In genomic region chr13:58311351-58311750, GRCm38 (mm10) we compare ENCODE assay signal across 15 mouse cellular contexts. TPM values are rescaled to one million over a fixed set of nuclear protein-coding genes. Genes with fewer than 3 reads are reported as not detected.
A peak's percentile ranks its signal among the peaks of the same experiment; 100 is the strongest.
DNase-seq lines count a peak whose midpoint lies in the region; TF ChIP-seq lines count a peak whose summit lies in the region.
"Had no signal": no experiment of that assay in that cellular context is flagged by ENCODE, and none has a peak within 500 bp of the region (broad histone marks: within the 10 kb centered on the region; RNA-seq: fewer than 3 reads in every experiment).

No protein-coding gene starts in this region.

- TF ChIP-seq CTCF in cerebellum, adult 2 months (IDR thresholded peaks at IDR 0.05; ENCODE audit: borderline replicate concordance, insufficient read depth, low read depth, low read length): 0 out of 2 replicates have a peak, but pooled peaks have one; percentile 18
- TF ChIP-seq CTCF in lung, adult 2 months (IDR thresholded peaks at IDR 0.05; ENCODE audit: insufficient read depth, low read length): 0 out of 2 replicates have a peak, but pooled peaks have one; percentile 19

- H3K27ac ChIP-seq in cerebellum, adult 2 months (ENCODE audit: insufficient read depth, low read length): no peak overlapping the region
- H3K27ac ChIP-seq: layer of hippocampus, adult 2 months; liver, embryonic 13.5 days had no signal

- no peak for DNase-seq in cerebellum, adult 2 months
- DNase-seq in cerebellum, adult 11 months: no peak
- no peak for DNase-seq in lung, adult 2 months
- no peak for DNase-seq in lung, postnatal 25 days (ENCODE audit: low spot score)
- peak; percentile 63 to 70 for DNase-seq in adrenal gland, postnatal 36 days
- peak; percentile 8 for DNase-seq in lung, postnatal 10 days
- DNase-seq in frontal cortex, adult 2 months (ENCODE audit: extremely low spot score in 1 of 2, low spot score in 1 of 2): no peak
- DNase-seq in heart, adult 18-20 months: no peak
- DNase-seq: cerebellum, adult 9-11 months; heart, postnatal 10 days; liver, embryonic 13.5 days; spleen, adult 18-20 months had no signal

- H3K4me3 ChIP-seq in cerebellum, adult 2 months (replicated peaks; ENCODE audit: insufficient read depth, low read depth, low read length): no peak overlapping the region
- no peak overlapping the region for H3K4me3 ChIP-seq in lung, adult 2 months (replicated peaks; ENCODE audit: extremely low read depth, low read depth, low read length)
- H3K4me3 ChIP-seq: layer of hippocampus, adult 2 months; liver, embryonic 13.5 days had no signal

- no peak for TF ChIP-seq POLR2A in cerebellum, adult 2 months (IDR thresholded peaks at IDR 0.05; ENCODE audit: borderline replicate concordance, insufficient read depth, low read length)
- TF ChIP-seq POLR2A in lung, adult 2 months (IDR thresholded peaks at IDR 0.05; ENCODE audit: borderline replicate concordance, extremely low read depth, low read depth, low read length): no peak

- WGBS in cerebellum, adult 2 months: 67% methylated on average over 3 of the region's 3 CpGs
- WGBS in lung, adult 2 months: 49% methylated on average over 3 of the region's 3 CpGs

- H3K27me3 ChIP-seq in cerebellum, adult 2 months (ENCODE audit: control insufficient read depth, insufficient read depth, low read length): no peaks in the 10 kb centered on the region
- H3K27me3 ChIP-seq: liver, embryonic 13.5 days had no signal

- no peaks in the 10 kb centered on the region for H3K4me1 ChIP-seq in cerebellum, adult 2 months (ENCODE audit: control insufficient read depth, insufficient read depth, low read length)
- H3K4me1 ChIP-seq in lung, adult 2 months (ENCODE audit: control insufficient read depth, insufficient read depth, low read length): no peaks in the 10 kb centered on the region

RNA-seq across cellular contexts. Expression of gene Gkap1, which starts 35.9 kb away (rescaled TPM):
- 27.9 and 30.0 TPM in 2 replicates for polyA plus RNA-seq in cerebellum, adult 2 months (2012; rRNA removed)
- polyA plus RNA-seq in lung, adult 2 months (2012; rRNA removed): 6.0 and 8.6 TPM in 2 replicates
- total RNA-seq in adrenal gland, postnatal 36 days (2021): 10 to 100 TPM; 42.6 to 91.2 TPM
- polyA plus RNA-seq in frontal cortex, adult 2 months (2012; rRNA removed): 27.2 and 28.0 TPM in 2 replicates
- 10 to 100 TPM; 22.9 to 28.5 TPM for total RNA-seq in heart, adult 18-20 months (2021)

RNA-seq across cellular contexts. Expression of gene Kif27, which starts 47.6 kb away (rescaled TPM):
- polyA plus RNA-seq in cerebellum, adult 2 months (2012; rRNA removed): 0.47 and 0.59 TPM in 2 replicates
- 0.77 and 0.96 TPM in 2 replicates for polyA plus RNA-seq in lung, adult 2 months (2012; rRNA removed)
- total RNA-seq in adrenal gland, postnatal 36 days (2021): under 1 TPM; 0.59 to 0.70 TPM
- polyA plus RNA-seq in frontal cortex, adult 2 months (2012; rRNA removed): 1.5 and 1.7 TPM in 2 replicates
- total RNA-seq in heart, adult 18-20 months (2021): under 1 TPM in 1 of 2 experiments, not detected in 1; 0.13 TPM
- total RNA-seq: granulocyte monocyte progenitor cell, adult 5-6 weeks; megakaryocyte, adult 5-6 weeks had no signal

Comparison
In these comparisons a context has a peak if more than half of its experiments do, and no peak if none do; other contexts are left out.
1. DNase-seq: peak in adrenal gland, postnatal 36 days (2 of 2) and lung, postnatal 10 days (single experiment); none in cerebellum, adult 2 months (0 of 2), cerebellum, adult 11 months (single experiment), lung, adult 2 months (single experiment), lung, postnatal 25 days (single experiment), frontal cortex, adult 2 months (0 of 2) and heart, adult 18-20 months (0 of 2).